Mouse (Mus musculus) gastrocnemius, adult 2 months (tissue): ENCODE measurements around the gene Slc2a4. TPM values are rescaled to one million over a fixed set of nuclear protein-coding genes. Genes with fewer than 3 reads are reported as not detected.
A peak's percentile ranks its signal among the peaks of the same experiment; 100 is the strongest.

ENCODE experiments used
- DNase-seq: peaks from one replicate; pipeline ENCODE4 v3.0.0; 2022
- H3K27ac ChIP-seq: fragments of 200-600 bp; 2 replicates; pipeline ENCODE4 v1.8.1; 2022; ENCODE audit warnings: mild to moderate bottlenecking
- H3K4me3 ChIP-seq: fragments of 200-600 bp; 2 replicates; pipeline ENCODE4 v1.8.1; 2022; ENCODE audit warnings: mild to moderate bottlenecking, moderate library complexity
- CTCF ChIP-seq: fragments of 200-600 bp; IDR thresholded peaks from 2 replicates; pipeline ENCODE4 v1.8.1; 2022; ENCODE audit warnings: antibody characterized with exemption, mild to moderate bottlenecking, moderate library complexity
- intact Hi-C: fragments of 180-260 bp; cut with DNase I; formaldehyde crosslinking; loops from one replicate; pipeline ENCODE4 v1.15.1; 2025
- total RNA-seq, 2 experiments: library from RNA; stranded (reverse); gene quantifications; 2 replicates each; pipeline ENCODE4 v1.2.3; 2021

Slc2a4 gene
- total RNA-seq, 2 experiments from 2014 or later, result 494 to 503 TPM

GRCm38 (mm10) chr11:69984431-69984830 lies 36.4 kb upstream of the Slc2a4 start:
- Histone ChIP-seq H3K27ac (peak overlapping the region; percentile 99), H3K4me3 (peak overlapping the region; percentile 92)
- no peak for DNase-seq
- TF ChIP-seq CTCF, result no peak
- intact Hi-C loops, result no loop called here

DNA sequence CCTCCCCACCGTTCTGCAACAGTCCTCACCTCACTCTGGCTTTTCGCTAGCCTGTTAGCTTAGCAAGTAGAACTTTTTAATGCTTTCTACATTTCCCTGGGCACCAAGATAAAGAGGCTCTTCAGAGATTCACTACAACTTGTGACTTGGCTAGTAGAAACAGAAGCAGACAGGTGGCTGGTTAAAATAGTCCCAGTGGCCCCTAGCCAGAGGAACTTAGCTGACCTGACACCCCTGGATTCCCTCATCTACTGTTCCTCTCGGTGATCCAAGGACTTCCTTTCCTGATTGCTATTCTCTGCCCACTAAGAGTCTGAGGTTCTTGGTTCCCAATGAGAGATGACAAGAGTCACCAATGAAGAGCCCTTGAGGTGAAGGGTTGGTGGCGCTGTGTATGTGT lies 35.4 kb upstream of the Slc2a4 start:
- TF ChIP-seq CTCF, result no peak
- Histone ChIP-seq H3K4me3 (peak overlapping the region; percentile 92), H3K27ac (peak overlapping the region; percentile 99)
- intact Hi-C loops, result no loop called here
- DNase-seq, result peak; percentile 78

- intact Hi-C loops, result no loop called here
- Histone ChIP-seq H3K4me3 (peak overlapping the region; percentile 92), H3K27ac (peak overlapping the region; percentile 99)
- no peak for TF ChIP-seq CTCF
- peak; percentile 84 for DNase-seq
These were observed 34.9 kb upstream of the Slc2a4 start for GRCm38 (mm10) chr11:69982877-69983276.

- peak within 1 kb of the TSS; percentile 92 for H3K4me3 ChIP-seq
- intact Hi-C loops, result no loop called here
- no peak for TF ChIP-seq CTCF
- H3K27ac ChIP-seq, result peak within 1 kb of the TSS; percentile 99
- no peak for DNase-seq
These were observed 34.2 kb upstream of the Slc2a4 start, which contains the start of gene Elp5 for GRCm38 (mm10) chr11:69982225-69982624. Gene Elp5, minus strand, starts transcription at chr11:69982517.

- no peak for TF ChIP-seq CTCF
- H3K4me3 ChIP-seq, result peak within 1 kb of the TSS; percentile 92
- peak within 1 kb of the TSS; percentile 99 for H3K27ac ChIP-seq
- peak; percentile 64 for DNase-seq
- intact Hi-C loops, result no loop called here
These were observed 33.3 kb upstream of the Slc2a4 start, which contains the start of gene Ctdnep1 for GRCm38 (mm10) chr11:69981141-69981762. Gene Ctdnep1, plus strand, starts transcription at chr11:69981156.

DNA sequence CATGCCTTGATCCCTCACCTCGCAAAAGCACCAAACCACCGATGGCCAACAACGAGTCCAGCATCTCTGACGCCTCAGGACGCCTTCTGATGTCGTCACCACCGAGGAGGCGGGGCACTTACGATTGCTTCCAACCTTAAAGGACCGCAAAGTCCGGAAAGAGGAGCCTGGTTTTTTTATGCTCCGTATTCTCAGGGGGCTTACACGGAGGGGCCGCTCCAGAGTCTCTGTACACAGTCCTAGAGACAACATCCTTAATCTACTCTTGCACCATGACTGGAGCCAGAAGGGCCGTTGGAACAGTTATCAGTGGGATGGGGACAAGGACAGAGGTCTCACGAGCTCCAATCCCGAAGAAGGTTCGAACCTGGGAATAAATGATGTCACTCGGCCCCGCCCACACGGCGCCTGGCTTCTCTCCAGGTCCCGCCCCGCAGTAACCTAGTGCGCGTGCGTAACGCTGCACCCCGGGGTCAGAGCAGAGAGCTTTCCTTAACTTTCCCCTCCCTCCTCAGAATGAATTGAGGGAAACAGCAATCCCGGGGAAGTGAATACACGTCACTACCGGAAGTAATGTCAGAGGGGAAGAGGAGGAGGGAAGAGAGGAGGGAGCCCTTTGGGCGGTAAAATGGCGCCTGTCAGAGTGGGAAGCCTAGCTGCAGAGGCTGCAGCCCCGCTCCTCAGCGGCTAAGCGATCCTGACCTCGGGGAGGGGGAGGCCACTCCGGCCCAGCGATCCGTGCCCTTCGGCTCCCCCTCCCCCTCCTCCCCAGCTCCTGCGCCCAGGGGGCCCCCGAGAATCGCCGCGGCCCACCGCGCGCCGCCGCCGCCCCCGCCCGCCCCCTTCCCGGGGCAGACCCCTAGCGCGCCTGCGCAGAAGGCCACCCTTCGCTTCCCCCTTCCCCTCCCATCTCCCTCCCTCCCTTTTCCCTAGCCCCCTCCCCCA lies 32.5 kb upstream of the Slc2a4 start:
- DNase-seq, result peak; percentile 95
- intact Hi-C loops, result no loop called here
- peak overlapping the region; percentile 92 for H3K4me3 ChIP-seq
- H3K27ac ChIP-seq, result peak overlapping the region; percentile 99
- TF ChIP-seq CTCF, result no peak

GRCm38 (mm10) chr11:69979827-69980195 lies 31.8 kb upstream of the Slc2a4 start:
- intact Hi-C loops, result loop anchor here (2.0 kb wide), 1 partner anchor 29 kb away; no protein-coding TSS in a partner anchor
- DNase-seq, result no peak
- no peak for TF ChIP-seq CTCF
- H3K4me3 ChIP-seq, result peak overlapping the region; percentile 92
- H3K27ac ChIP-seq, result peak overlapping the region; percentile 99

DNA sequence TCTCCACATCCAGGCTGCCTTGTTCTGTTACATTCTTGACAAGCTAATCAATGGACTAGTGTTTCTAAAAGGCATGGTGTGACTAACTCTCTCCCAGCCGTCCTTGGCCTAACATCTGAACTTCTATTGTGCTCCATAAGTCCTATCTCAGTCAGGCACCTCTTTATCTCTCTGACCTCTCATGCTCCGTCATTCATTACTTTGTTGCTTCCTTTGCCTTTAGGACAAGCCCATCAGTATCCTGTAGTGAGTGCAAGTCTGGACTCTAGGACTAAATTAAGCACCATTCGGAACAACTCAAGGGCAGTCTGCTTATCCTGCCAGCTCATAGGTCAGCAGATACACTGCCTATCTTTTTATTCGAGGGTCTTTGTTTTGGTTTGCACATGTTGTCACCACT lies 28.3 kb upstream of the Slc2a4 start:
- intact Hi-C loops, result no loop called here
- no peak overlapping the region for H3K27ac ChIP-seq
- no peak for TF ChIP-seq CTCF
- H3K4me3 ChIP-seq, result no peak overlapping the region
- no peak for DNase-seq

DNA sequence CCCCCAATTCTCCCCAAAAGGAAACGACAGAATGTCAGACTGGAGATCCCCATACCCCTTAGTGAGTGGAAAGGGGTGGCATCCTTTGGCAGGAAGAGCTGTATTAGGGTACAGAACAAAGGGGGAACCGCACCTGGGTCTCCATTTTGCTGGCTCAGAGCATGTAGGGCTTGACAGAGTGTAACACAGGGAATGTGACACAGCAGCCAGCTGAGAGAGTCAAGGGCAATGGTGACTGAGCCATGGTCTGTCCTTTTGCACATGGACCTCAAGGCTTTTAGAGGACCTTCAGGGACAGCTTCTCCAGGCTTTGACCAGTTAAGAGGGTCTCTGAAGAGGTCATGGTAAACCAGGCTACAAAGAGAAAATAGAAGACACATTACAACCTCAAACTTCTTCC lies 26.9 kb upstream of the Slc2a4 start:
- no peak for DNase-seq
- intact Hi-C loops, result no loop called here

GRCm38 (mm10) chr11:69970775-69971174 lies 22.8 kb upstream of the Slc2a4 start:
- TF ChIP-seq CTCF, result no peak
- DNase-seq, result no peak
- no peak overlapping the region for H3K27ac ChIP-seq
- intact Hi-C loops, result no loop called here
- no peak overlapping the region for H3K4me3 ChIP-seq

More for the DNA sequence above, 26.9 kb upstream of the Slc2a4 start:
- H3K27ac ChIP-seq, result no peak overlapping the region
- no peak for TF ChIP-seq CTCF
- no peak overlapping the region for H3K4me3 ChIP-seq

- no peak for DNase-seq
- no peak overlapping the region for H3K27ac ChIP-seq
- no peak for TF ChIP-seq CTCF
- intact Hi-C loops, result no loop called here
- no peak overlapping the region for H3K4me3 ChIP-seq
These were observed 22.2 kb upstream of the Slc2a4 start for GRCm38 (mm10) chr11:69970222-69970621.

DNA sequence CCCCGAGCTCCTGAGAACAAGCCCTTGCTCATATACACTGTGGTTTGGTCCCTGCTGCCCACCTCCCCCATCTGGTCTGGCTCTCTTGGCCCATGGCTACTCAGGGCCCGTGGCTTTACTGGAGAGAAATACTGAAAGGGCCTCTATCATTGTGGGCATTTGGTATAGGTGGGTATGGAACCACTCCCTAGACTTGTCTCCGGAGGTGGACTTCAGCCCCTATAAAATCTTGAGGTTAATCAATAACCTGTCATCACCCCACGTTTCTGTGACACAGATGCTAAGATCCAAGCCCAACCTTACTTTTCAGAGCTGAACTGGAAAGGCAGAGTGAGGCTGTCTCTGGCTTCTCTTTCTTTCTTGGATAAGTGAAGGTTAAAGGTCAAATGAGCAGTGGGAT lies 20.8 kb upstream of the Slc2a4 start:
- intact Hi-C loops, result no loop called here
- H3K27ac ChIP-seq, result no peak overlapping the region
- H3K4me3 ChIP-seq, result no peak overlapping the region
- no peak for DNase-seq
- TF ChIP-seq CTCF, result no peak

GRCm38 (mm10) chr11:69966860-69967517 lies 19.0 kb upstream of the Slc2a4 start:
- intact Hi-C loops, result no loop called here
- Histone ChIP-seq H3K4me3 (peak overlapping the region; percentile 71), H3K27ac (no peak overlapping the region)
- TF ChIP-seq CTCF, result no peak
- no peak for DNase-seq
